Mouse (Mus musculus): ENCODE measurements at regions not wholly inside any gene's neighbourhood (a gene's known extent, or its start where the extent isn't known, plus 50 kb on each side); places are given as distances from the start of the nearest gene placed in this dataset.

DNA sequence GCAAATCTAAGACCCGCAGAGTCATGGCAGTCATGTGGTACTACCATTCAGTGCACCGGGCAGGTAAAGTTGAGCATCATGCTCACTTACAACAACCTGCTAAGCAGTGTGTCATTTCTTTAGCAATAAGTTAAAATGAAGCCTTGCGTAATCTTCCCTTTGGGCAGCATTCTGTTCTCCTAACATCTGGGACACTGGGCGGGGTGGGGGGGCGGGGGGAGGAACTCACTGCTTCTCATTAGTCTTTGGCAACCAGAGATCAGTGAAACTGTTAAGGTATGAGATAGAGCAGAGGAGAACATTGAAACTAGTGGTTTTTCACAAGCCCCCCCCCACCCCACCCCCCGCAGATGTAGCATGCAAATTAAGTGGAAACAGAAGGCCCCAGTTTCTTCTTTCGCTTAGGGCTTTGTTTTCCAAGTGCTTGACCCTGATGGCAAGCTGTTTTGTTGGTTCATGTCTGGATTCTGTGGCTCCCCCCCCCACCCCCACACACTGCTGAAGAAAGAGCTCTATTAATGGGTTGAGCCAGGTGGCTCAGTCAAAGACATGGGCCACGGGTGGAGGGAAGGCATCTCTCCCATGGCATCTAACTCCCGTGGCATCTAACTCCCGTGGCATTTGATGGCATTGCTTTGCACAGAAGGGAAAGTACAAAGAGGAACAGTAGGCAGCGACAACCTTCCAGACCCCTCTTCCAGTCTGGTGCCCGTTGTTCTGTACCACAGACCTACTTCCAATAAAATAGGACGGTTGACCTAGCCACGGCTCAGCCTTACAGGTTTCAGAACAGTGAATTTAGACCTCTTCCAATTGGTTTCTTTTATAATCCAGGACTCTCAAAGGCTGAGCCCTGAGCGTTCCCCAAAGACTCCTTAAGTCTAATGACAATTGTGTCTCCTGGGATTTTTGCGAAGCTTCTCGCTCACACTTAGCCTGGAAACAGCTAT, 97.2 kb upstream of the Cpm start:
- TF ChIP-seq CTCF (IDR thresholded peaks at IDR 0.05; ENCODE audit: low read depth) (no peak), EP300 (optimal IDR thresholded peaks at IDR 0.05) (no peak)
